Mouse (Mus musculus) CD4-positive, CD25-positive, alpha-beta regulatory T cell, adult 4 months (primary cell): Measurements from ENCODE around the gene Rwdd1. TPM values are rescaled to one million over a fixed set of nuclear protein-coding genes. Genes with fewer than 3 reads are reported as not detected.
"Not testable (repeated sequence)": the region's sequence is repeated elsewhere in the genome, so short reads cannot be mapped to it uniquely, and the experiment has no call there.

Source experiments
- ATAC-seq: one replicate; pipeline ENCODE4 v1.8.0; 2017
- polyA plus RNA-seq, 2 experiments: library from polyadenylated mRNA; unstranded; fragments of 100-300 nt; shearing (Covaris generic); gene quantifications; one replicate each; pipeline ENCODE4 v1.2.1; 2017

Gene Rwdd1
- polyA plus RNA-seq, result 10 to 100 TPM; 50.7 to 77.2 TPM

DNA sequence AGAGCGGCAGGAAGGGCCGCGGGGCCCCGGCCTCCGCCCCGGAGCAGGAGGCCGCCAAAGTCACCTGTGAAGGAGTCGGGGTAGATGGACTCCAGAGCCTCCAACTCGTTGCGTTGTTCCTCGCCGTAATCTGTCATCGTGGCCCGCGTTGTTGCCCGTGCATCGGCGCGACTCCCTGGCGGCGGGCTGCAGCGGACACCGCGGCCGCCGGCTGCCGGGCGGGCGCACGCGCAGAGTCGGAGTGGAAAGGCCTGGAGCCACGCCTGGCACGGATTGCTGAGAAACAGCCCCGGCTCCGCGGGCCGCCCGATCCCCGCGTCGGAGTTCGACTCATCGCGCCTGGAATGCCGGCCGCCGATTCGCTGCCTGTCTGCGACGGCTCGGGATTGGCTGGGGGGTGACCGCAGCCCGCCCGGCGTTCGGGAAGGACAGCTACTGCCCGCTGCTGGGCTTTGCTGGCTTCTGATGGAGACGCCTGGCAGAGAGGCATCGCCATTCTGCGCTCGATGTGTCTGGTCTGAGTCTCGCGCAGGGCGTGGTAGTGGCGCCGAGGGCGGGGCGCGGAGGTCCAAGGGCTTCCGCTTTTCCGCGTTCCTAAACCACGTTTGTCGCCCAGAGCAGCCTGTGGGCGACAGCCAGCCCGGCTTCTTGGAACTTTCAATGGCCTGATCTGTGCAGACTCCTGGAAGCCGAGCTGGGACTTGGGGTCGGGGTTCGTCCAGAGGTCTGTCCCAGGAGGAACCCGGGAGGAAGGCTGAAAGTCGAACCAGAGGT, at the start of gene Rwdd1:
Gene Rwdd1, minus strand, starts transcription at position 323 of the 774 bp plus-strand sequence.
- ATAC-seq, result peak; percentile 87

DNA sequence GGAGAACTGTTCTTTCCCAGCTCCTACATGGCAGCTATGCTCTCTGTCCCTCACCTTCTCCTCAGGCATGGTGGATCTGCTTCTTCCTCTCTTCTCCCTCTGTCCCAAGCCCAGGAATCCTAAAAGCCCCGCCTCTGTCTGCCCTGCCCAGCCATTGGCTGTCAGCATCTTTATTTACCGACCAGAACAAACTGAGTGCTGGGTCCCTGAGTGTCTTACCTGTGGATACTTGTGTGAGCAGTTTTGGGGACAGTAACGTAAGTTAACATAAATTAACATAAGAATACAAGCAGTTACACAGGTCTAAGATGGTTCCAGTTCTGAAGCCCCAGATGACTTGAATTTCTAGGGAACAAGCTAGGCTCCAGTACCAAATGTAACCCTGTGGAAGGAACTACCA, 47.2 kb upstream of the Rwdd1 start:
- no peak for ATAC-seq

DNA sequence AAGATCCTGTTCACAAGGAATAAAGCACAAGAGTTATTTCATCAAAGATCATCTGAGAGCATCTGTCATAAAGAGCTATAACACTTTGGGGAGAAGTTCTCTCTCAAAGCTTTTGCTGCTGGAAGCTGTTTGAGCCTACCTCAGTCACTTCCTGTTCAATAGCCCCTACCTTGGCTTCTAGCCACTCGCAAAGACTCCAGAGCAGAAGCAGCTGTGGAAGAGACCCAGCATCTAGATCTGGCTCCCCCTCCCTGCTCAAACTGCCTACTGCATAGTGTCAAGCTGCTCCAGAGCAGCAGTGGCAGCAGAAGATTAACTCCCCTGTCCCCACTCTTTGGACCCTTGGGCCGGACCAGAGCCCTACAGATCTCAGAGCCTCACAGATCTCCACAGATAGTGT, 34.6 kb upstream of the Rwdd1 start:
- no peak for ATAC-seq

DNA sequence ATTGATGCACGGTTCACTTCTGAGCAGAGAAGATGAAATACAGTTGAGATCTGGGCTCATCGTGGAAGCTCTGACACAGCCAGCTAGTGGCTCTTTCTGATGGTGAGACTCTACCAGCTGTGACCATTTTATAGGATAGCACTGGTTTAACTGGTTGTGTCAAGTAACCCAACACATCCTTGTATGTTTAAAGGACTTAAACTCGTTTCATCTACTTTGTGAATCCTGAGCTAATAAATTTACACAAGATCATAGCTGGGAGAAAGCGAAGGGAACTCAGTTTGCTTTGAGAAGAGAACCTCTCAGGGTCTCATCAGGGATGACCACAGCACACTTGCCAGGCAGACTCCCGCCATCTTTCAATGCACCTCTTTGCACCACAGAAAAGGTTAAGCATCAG, 24.8 kb upstream of the Rwdd1 start, which contains the start of gene Calhm4:
Gene Calhm4, minus strand, starts transcription at position 101 of the 400 bp plus-strand sequence.
- ATAC-seq, result no peak

DNA sequence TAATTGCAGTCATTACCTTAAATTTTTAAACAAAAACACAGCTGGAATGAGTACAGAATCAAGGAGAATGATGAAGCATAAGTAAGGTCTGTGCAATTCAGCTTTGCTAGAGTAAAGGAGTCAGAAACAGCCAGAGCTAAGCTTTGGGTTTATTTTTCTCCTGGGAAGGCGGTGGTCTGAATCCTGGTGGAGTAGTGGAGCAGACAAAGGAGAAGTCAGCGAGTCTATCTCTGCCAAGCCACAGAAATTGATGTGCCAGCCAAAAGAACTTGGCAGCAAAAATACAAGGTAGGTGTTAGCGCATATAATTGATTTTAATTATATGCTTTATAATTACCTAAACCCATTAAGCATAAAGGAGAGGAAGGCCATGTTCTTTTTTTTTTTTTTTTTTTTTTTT, 18.0 kb upstream of the Rwdd1 start, which contains the start of gene Trappc3l:
Gene Trappc3l, plus strand, starts transcription at position 197 of the 400 bp plus-strand sequence.
- ATAC-seq, result no peak

DNA sequence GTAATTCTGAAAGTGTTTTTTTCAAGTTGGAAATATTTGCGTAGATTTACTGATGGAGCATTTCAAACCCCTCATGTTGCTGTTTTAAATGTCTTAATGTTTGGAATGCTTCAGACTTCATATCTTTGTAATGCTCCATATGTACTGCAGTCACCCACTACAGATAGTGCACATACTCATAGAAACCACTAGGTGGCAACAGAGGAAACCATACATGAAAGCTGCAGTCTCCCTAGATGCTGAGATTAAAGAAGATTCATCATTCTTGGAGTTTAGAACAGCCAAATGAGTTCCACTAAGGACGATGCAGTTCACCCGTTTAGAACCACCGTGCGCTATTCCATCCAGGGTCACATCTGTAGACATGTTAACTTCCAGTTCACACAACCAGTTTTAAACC, 17.2 kb upstream of the Rwdd1 start:
- ATAC-seq, result peak; percentile 90

DNA sequence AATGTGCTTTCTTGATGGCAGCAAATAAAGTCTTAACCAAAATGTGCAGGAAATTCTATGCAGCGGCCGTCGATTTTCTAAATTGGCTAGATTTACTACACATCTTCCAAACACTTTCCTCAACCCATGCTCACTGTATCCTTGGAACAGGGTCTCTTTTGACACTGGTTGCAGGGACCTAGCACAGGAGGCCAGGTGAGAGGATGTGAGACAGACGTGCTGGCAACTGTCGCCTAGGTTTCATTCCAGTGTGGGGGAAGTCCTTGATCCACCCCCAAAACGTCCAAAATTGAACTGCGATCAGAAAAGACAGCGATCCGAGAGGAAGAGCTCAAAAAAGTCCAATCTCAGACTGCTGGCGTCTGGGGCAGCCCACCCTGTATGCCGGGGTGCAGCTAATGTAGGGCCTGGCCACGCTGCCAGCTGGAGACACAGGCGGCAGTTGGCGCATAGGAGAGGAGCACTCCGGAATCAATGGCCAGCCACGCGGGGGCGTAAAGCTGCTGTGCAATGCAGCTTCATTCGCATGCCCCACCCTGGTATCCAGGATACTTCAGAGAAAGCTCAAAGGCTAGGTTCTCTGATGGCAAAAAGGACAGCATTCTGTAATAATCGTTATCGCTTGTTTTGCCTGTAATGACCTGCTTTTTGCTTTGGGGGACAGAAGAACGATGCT, 14.3 kb upstream of the Rwdd1 start:
- ATAC-seq, result peak; percentile 43

DNA sequence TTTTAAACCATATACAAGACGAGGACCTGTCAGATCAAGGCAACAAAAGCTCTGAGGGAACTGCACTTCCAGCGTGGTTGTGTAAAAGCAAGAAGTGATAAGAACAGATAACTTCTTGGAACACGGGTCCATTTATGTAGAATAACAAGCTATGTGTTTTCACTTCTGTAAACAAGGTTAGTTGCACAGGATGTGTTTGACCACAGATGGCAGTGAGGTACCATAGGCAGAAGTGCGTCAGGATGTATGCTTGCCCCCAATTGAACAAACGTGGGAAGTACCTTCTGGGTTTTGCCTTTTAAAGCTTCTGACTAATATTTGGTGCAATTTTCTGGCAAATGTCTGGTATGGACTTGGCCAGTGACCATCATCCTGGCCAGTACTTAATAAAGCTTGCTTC, 10.9 kb upstream of the Rwdd1 start:
- peak; percentile 86 for ATAC-seq

DNA sequence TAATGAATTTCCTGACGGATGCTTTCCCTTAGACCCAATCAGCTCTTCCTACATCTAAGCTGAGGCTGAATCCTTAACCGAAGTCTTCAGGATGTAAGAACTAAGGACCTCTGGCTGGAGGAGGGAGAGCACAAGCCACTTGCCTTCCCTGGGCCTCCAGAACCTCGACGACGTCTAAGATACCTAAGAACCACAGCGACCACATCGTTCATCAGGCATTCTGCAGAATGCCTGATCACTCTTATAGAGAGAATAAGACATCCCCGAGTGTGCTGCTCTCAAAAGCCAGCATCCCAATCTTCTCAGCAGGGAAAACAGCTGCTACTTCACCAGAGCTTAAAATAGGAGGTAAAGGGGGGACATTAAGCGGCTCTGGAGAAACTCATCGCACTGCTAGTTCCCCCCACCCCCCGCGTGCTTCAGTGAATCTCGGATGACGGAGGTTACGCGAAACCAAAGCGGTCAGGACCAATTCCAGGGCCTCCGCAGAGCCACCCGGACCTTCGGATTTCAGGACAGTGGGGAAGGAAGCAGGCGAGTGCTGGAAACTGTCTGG, 600 bp downstream of the Rwdd1 start:
- ATAC-seq, result peak; percentile 14

DNA sequence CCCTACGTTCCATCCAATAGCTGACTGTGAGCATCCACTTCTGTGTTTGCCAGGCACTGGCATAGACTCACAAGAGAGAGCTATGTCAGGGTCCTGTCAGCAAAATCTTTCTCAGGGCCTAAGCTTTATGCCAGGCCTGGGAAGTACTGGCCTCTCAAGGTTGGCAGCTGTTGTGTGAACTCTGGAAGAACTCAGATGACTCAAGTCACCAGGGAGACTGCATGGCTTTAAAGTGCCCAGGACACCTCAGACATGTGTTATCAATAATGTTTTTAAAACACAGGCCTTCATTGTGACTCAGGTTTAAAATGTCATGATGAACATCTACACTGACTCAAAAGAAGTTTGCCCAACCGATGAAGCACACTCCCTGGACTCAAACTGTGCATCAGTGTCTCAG, 6.2 kb downstream of the Rwdd1 start:
- no peak for ATAC-seq

DNA sequence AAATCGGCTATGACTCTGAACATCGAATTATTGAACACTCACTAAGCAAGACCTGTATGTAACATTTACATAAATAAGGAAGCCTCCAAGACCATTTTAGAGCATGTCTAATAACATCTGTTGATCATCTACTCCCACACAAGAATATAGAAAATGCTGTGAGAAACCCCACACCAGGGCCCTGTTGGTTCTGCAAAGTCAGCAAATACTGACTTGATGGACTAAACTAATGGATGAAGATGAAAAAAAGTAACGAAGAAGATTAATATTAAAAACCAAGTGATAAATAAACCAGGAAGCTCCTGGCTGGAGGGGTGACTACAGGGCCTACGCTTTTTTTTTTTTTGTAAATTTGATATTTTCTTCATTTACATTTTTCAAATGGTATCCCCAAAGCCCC, 6.8 kb downstream of the Rwdd1 start:
- ATAC-seq, result no peak

DNA sequence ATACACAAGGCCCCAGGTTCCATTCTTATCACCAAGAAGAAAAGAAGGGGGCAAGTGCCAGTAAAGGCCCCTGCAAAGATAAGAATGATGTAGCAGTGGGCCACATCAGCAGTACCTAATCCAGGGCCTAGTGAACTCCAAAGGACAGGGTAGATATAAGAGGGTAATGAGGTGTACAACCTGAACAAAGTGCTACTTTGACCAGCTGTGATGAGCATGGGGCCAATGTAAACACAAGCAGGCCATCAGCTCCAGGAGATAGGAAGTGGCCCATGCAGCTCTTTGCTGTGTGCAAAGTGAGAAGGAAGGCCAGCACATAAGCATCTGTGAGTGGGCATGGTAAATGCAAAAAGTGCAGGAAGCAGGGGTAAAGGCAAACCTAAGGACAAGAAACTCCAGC, 21.0 kb downstream of the Rwdd1 start:
- no peak for ATAC-seq

DNA sequence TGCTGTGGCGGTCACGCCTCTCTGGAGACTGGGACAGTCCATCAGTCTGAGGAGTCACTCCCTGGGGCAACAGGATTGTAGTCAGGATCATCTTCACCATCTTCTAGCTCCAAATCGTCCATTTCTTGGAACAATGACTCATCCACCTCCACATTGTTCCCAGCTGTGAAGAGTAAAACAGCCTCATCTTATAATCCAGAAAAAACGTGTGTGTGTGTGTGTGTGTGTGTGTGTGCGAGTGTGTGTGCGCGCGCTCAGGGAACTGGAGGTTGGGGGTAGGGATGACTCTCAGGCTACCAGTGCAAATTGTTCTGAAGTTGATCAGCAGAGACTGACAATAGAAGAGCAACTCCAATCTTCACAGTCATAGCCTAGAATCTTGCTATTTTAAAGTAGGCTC, 22.7 kb downstream of the Rwdd1 start:
- ATAC-seq, result not testable (repeated sequence)

DNA sequence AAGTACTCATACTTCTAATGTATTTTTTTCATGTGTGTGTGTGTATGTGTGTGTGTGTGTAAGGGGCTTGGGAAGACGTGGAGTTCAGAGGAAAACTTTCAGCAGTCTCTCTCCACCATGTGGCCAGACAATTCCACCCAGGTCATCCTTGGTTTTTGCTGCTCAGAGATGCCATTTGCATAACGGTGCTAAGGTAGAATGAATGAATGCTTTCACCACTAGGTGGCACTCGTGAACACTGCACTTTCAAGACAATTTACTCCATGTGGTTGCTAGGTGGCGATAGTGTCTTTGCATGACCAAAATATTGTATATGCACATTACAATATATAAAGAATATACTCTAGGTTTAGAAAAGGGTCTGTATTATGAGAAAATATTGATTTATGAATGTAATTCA, 32.7 kb downstream of the Rwdd1 start:
- ATAC-seq, result peak; percentile 100

DNA sequence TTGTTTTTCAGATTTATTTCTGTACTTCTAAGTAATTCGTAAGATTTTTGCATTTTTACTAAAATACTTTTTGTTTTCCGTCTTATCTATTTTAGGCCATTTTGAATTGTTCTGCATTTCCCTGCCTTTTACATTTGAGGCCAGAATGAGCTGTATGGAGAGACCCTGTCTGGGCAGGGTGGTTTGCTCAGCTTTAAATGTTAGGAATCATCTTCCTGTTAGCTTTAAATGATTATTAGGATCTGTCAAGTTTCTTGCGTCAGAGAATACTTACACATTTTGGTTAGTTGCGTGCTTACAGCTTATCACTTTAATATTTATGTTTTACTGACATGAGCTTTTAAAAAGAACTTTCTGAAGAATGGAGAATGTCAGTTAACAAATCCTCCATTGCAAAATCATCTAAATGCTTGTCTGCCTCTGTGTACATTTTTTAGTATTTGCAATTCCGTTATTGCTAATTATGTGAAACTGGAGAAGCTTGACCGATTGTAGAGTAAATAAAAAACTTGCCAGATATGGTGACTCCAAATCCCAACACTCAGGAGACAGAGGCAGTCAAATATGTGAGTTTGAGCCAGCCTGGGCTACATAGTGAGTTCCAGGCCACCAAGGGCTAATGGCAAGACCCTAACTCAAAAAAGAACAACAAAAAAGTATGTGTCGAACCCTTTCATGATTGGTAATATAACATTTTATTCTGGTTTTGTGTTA, 44.5 kb downstream of the Rwdd1 start:
- no peak for ATAC-seq

DNA sequence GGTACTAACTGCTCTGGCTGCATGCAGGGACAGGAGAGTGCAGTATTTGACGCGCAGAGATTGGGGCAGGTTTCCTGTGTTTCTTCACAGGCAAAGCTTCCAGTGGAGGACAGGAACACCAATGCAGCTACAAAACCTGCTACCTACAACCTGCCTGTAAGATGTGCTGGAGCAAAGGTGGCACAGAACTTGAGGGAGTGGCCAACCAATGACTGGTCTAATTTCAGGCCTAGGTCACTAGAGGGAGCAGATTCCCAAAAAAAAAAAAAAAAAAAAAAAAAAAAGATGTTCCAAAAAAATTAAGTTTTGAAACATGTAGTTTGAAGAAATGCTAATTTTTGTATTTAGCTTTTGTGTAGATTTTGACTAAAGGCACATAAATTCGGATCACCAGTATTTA, 66.9 kb downstream of the Rwdd1 start:
- no peak for ATAC-seq

DNA sequence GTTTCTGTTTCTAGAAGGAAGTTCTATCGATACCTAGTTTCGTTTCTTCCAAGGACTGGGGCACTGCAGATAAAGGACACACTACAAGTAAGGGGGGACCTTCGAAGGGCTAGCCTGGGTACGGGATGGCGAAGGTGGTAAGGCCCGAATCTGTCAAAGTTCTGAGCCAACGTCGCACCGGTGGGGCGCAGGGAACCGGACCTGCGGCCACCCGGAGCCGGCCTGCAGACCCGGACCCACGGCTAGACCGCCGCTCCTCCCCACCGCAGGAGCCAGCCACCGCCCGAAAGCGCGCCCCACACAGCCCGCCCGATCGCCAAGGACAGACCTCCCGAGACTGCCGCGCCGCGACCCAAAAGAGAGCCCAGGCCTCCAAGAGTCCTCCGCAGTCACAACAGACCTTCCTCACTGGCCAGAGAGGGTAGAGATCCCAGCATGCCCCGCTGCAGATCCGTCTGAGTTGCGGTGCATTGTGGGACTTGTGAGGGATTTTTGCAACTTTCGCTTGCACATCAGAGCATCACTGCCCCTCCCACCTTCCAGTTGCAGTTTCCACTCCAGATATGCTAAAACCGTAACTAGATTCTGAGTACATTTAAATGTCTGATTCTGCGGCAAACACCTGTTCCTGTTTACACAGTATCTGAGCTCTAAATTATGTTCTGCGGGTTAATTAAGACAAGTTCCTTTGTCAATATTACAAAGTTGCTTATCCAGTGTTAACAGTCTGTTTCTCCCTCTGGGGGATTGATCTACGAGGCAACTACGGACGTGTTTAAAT, 68.4 kb downstream of the Rwdd1 start, which contains the start of gene Zup1:
Gene Zup1, minus strand, starts transcription at position 467 of the 781 bp plus-strand sequence.
- ATAC-seq, result peak; percentile 94

Other genes with a start within 250 kb of the Rwdd1 start
- gene Sult3a2, start 232.9 kb downstream of the Rwdd1 start, polyA plus RNA-seq, result not detected
- gene Sult3a1, start 161.9 kb downstream of the Rwdd1 start, polyA plus RNA-seq, result not detected
- under 1 TPM in 1 of 2 experiments, not detected in 1; 0.16 TPM for gene Rsph4a, start 114.5 kb downstream of the Rwdd1 start, polyA plus RNA-seq
- 10 to 100 TPM; 74.2 to 89.2 TPM for gene Zup1, start 68.4 kb downstream of the Rwdd1 start, polyA plus RNA-seq
- not detected for gene Trappc3l, start 18.0 kb upstream of the Rwdd1 start, polyA plus RNA-seq
- not detected for gene Calhm4, start 24.7 kb upstream of the Rwdd1 start, polyA plus RNA-seq
- not detected for gene Calhm5, start 76.9 kb upstream of the Rwdd1 start, polyA plus RNA-seq
- gene Calhm6, start 108.4 kb upstream of the Rwdd1 start, polyA plus RNA-seq, result 10 to 100 TPM; 45.0 to 54.8 TPM
- 1 to 10 TPM; 1.3 to 2.0 TPM for gene Dse, start 188.1 kb upstream of the Rwdd1 start, polyA plus RNA-seq